Mouse (Mus musculus) adrenal gland, postnatal 4 days (tissue): ENCODE data around the gene Gsk3a. TPM values are rescaled to one million over a fixed set of nuclear protein-coding genes. Genes with fewer than 3 reads are reported as not detected.

Experiments
- DNase-seq, 2 experiments: peaks; one replicate each; pipeline ENCODE4 v3.0.0; 2021 to 2022; ENCODE audit warnings: low spot score in 2 of 2, mixed read lengths in 2 of 2
- total RNA-seq, 2 experiments: library from RNA; stranded (reverse); gene quantifications; 2 replicates each; pipeline ENCODE4 v1.2.3; 2021

Gsk3a gene
- total RNA-seq, 2 experiments from 2014 or later = 84.8 to 89.3 TPM

GRCm38 (mm10) chr7:25227523-25228300 is 9.9 kb downstream of the Gsk3a start:
- no peak for DNase-seq

- DNase-seq = no peak
Measured at GRCm38 (mm10) chr7:25222275-25222967, 15.2 kb downstream of the Gsk3a start.

DNA sequence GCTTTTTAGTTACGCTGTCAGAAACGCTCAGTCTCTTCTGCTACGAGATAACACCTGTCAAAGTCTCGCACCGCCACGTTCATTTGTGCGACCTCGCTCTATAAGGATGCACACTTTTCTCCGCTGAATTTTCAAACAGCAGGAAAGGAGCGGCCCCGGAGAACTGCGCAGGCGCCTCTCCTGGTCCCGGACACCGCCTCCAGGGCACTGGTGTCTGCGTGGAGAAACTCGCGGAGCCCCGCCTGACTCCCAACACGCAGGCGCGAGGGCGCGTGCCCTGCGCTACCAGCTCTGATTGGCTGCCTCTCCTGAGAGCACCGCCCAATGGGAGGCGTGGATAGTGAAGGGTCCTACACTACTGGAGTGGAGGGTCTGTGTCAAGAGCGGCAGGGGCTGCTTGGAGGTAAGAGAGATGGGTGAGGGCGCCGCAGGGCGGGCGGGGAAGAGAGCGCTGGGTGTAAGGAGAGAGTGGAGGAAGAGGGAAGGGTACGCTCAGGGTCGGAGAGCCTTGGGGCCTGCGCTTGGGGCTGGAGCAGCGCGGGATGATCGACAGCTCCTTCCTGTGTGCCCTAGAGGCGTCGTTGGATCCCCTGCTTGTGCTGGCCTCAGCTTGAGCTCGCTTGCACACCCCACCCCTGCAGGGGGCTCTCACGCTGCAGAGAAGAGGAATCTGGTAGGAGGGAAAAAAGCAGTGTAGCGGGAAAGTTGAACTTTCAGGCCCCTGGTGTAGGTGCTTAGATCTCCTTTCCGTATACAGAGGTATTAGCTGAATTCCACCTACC is 16.4 kb downstream of the Gsk3a start, which contains the start of gene Zfp526:
Gene Zfp526 (plus strand): TSS at position 324 of the 782 bp plus-strand sequence.
- peak; percentile 87 to 96 for DNase-seq

GRCm38 (mm10) chr7:25220457-25221101 is 17.1 kb downstream of the Gsk3a start, which contains the start of gene Dedd2:
Gene Dedd2 (minus strand): TSS chr7:25220615.
- no peak for DNase-seq

- DNase-seq = peak; percentile 85 to 87
Measured at GRCm38 (mm10) chr7:25219756-25220456, 17.7 kb downstream of the Gsk3a start.

DNA sequence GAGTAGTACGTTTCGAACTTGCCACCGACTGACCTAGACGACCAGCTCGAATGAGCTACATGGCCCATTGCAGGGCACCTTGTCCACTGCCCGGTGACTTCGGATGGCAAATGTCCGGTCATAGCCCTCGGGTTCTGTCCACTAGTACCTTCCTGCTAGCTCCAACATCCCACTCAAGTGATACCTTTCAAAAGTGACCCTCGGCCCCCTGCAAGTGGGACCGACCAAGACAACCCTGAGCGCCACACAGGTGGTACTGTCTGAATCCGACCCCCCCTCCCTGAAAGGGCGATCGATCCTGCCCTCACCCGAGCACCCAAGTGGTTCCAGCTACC is 18.3 kb downstream of the Gsk3a start:
- no peak for DNase-seq

GRCm38 (mm10) chr7:25218705-25219415 is 18.8 kb downstream of the Gsk3a start:
- DNase-seq = peak in 1 of 2 experiments; percentile 41

DNA sequence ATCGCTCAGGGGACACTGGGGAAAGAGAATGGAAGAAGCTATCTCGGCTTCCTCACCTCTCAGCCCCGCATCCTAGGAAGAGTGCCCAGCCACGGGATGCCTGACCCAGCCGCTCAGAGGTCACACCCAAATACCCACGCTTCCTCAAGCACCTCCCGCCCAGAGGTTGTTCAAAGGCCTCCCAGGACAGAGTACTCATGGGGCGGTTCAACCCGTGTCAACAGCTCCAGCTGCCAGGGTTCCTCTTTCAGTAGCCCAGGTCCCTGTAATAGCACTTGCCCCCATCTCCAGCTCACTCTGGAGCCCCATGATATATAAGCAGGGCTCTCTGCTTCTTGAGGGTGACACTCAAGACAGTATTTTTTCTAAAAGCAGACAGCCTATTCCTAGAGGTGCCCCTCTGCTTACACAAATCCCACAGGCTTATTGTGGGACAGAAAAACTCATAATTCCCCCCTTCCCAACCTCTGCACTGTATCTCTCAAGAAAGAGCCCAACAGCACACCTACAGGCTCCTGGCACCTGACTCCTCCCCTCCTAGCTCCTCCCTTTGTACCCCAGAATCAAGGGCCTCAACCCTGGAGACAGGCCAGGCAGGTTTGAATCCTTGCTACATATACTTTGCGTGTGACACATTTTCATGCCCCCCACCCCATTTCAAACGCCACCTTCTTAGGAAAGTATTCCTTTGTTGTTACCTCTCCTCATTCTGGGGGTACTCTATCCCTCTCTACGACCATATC is 19.8 kb downstream of the Gsk3a start:
- DNase-seq = no peak

- no peak for DNase-seq
Measured at GRCm38 (mm10) chr7:25214172-25214571, 23.5 kb downstream of the Gsk3a start.

- no peak for DNase-seq
Measured at GRCm38 (mm10) chr7:25213099-25213498, 24.6 kb downstream of the Gsk3a start.

- no peak for DNase-seq
Measured at GRCm38 (mm10) chr7:25210482-25210881, 27.2 kb downstream of the Gsk3a start.

DNA sequence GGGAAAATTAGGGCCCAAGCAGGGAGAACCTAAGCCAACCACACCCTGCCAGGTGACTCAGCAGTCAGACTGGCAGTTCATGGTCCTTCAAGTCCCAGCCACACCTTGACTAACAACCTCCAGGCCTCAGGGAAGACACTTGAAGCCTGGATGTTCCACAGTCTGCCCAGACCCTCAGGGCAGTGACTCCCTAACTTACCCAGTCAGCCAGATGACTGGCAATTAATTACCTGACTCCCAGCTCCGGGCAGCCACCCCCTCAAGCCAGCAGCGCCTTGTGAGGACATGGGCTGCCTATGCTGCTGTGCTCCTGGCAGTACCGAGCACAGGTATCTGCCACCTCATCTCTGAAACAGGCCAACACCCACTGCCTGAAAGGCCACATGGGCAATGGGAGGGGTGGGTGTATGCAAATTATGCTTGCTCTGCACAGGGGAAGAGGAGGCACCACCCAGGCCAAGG is 28.5 kb downstream of the Gsk3a start:
- no peak for DNase-seq

GRCm38 (mm10) chr7:25206094-25206830 is 31.4 kb downstream of the Gsk3a start:
- no peak for DNase-seq

- DNase-seq = no peak
Measured at GRCm38 (mm10) chr7:25205355-25206093, 32.1 kb downstream of the Gsk3a start.

- DNase-seq = no peak
Measured at GRCm38 (mm10) chr7:25203624-25204023, 34.0 kb downstream of the Gsk3a start.

DNA sequence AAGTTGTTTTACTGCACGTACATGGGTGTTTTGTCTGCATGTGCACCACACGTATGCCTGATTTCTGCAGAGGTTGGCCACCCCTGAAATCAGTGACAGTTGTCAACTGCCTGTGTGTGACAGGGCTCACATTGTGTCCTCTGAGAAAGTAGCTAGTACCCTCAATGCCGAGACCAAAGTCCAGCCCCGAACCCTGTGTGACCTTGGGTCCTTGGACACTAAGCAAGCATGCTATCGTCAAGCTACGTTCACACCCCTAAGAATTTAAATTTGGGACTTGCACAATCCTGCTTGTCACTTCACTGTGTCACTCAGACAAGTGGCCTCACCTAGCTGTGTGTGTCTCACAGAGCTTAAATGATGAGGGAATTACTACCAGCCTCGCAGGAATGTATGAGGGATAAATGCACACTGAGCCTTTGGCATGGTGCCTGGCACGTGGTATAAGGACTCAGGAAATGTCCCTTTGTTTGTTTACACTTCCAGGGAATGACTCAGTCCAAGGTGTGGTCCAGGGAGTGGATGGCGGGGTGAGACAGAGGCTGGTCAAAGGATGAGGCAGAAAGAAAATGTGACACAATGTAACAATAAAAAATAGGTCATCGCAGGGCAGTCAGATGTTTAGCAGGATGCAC is 40.1 kb downstream of the Gsk3a start:
- DNase-seq = no peak

GRCm38 (mm10) chr7:25196107-25196506 is 41.5 kb downstream of the Gsk3a start:
- no peak for DNase-seq
